Mouse (Mus musculus): ENCODE measurements at regions not wholly inside any gene's neighbourhood (a gene's known extent, or its start where the extent isn't known, plus 50 kb on each side); places are given as distances from the start of the nearest gene placed in this dataset.

- peak; percentile 2 for DNase-seq (ENCODE audit: low read depth, low spot score)
Measured at GRCm38 (mm10) chr7:71648314-71648713, 297.0 kb upstream of the Gm10295 start.

- DNase-seq (ENCODE audit: low read depth, low spot score), result no peak
Measured at GRCm38 (mm10) chr7:71646944-71647343, 295.7 kb upstream of the Gm10295 start.

GRCm38 (mm10) chr7:71623048-71623447 is 271.8 kb upstream of the Gm10295 start:
- DNase-seq (ENCODE audit: low read depth, low spot score), result peak; percentile 39

GRCm38 (mm10) chr7:71603159-71603558 is 251.9 kb upstream of the Gm10295 start:
- DNase-seq (ENCODE audit: low read depth, low spot score), result no peak

DNA sequence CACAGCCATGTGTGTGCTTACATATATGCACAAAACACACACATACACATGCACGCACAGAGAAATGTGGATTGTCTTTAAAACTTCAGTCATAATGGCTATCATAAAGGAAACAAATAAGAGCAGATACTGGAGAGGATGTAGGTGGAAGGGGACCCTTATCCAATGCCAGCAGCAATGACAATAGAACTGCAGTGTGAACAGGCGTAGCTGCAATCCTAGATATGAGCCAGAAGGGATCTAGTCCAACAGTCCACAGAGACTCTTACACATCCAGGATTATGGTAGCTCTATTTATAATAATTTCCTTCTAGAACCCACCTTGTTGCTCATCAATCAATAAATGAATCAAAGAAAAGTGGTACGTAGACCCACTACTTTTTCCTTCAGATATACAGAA is 245.5 kb upstream of the Gm10295 start:
- no peak for DNase-seq (ENCODE audit: low read depth, low spot score)

DNA sequence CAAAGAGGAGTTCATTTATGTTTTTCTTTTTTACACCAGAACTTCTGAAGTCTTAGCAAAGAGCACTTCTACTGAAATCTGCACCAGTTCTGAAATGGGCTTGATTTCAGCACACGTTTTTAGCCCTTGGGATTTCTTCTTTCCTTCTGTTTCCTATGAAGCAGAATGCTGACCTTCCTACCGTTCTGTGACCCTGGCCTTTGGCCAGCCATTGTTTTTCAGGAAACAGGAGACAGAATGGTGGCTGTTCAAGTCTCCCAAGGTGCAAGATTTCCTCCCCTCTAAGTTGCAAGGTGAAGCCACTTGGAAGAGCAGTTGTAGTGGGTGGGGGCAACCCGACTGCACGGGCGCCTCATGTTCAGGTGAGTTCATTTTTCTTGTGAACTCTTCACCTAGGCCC is 236.3 kb upstream of the Gm10295 start:
- no peak for DNase-seq (ENCODE audit: low read depth, low spot score)

GRCm38 (mm10) chr7:71583443-71584055 is 232.3 kb upstream of the Gm10295 start:
- DNase-seq (ENCODE audit: low read depth, low spot score), result no peak

DNA sequence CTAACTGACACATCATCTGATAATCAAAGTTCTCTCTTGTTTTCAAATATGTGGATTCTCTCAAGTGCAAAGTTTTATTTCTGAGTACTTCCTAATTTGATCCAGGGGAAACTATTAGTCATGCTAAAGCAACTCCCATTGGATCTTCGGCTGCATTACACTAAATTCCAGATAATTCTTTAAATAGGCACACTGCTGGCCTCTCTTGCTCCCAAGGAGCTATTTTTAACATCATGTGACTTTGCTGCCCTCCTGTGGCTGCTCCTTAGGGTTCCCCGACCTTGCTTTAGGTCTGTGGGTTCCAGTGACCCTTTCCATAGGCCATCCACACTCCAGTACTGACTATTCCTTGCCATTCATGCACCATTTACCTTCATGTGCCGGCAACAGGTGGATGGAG is 230.5 kb upstream of the Gm10295 start:
- DNase-seq (ENCODE audit: low read depth, low spot score), result peak; percentile 66

DNA sequence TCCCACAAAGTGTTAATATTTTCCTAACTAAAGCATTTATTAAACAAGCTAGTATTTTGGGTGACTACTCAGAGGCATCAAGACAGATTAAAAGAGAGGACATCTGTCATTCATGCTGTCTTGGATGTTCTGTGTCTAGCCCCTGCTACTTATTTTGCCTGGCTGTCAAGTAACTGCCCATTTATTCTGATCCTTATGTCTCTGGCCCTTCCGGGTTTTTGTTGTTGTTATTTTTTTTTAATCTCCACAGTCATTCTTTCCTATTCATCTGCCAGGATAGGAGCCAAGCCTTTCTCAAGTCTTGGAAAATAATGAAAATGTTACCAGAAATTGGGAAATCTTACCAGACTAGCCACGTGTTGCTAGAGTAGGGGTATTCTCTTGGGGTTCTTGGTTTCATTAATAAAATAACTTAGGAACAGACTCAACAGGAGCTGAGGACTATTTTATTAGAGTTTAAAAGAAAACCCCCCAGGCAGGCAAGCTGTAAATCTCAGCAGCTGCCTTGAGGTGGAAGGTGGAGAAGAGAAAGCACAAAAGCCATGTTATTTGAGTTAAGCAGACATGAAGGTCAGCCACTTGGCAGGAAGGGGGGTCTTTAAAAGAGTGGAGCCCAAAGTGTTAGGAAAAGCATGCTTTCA is 209.1 kb upstream of the Gm10295 start:
- no peak for DNase-seq (ENCODE audit: low read depth, low spot score)

DNA sequence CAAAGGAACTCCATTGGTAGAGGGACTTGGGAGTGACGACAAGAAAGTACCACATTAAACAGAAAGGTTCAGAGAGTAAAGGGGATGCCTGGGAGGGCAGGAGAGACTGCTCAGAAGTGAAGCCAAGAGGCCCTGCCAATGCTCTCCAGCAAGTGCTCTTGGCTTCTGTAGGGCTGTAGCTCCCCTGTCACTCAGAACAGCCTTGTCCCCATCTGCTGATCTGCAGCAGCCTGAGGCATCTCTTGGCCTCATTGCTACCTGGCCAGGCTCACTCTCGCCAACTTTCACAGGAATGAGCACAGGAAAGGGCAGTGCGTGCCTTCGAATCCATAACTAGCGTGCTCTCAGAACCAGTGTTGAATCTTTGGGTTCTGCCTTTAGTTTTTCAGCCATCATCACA is 205.2 kb upstream of the Gm10295 start:
- DNase-seq (ENCODE audit: low read depth, low spot score), result no peak

DNA sequence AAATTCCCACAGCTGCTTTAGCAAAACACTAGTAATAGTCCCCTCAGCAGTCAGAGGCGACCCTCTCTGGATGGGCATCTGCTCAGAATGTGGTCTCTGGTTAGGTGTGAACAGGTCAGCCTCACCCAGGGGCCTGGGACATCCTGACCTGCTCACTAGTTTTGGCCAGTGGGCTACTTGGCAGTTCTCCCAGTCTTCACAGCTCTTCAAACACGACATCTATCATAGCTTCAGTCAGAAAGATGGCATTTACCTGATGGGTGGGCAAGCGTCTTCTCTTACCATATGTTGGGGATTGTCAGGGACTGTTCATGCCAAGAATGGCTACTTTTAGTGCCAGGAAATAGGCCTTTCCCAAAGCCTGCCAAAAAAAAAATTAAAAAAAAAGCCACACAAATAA is 204.2 kb upstream of the Gm10295 start:
- no peak for DNase-seq (ENCODE audit: low read depth, low spot score)

- DNase-seq (ENCODE audit: low read depth, low spot score), result no peak
Measured at GRCm38 (mm10) chr7:71546606-71547213, 195.4 kb upstream of the Gm10295 start.

DNA sequence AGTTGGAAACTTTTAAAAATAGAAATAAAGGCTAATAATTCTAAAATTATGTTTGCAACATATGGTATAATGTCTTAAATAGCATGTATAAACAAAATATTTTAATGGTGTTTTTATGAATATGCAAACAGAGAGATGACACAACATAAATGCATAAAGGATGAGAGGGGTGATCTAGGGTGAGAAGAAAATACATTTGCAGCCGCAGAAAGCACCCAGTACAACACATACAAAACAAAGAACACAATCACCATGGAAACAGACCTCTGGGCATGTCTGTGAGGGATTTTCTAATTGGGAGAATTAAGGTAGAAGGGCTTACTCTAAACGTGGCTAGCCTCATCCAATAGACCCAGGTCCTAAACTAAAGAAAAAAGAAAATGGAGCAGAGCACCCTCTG is 190.2 kb upstream of the Gm10295 start:
- no peak for DNase-seq (ENCODE audit: low read depth, low spot score)

GRCm38 (mm10) chr7:71533109-71533508 is 181.8 kb upstream of the Gm10295 start:
- peak; percentile 61 for DNase-seq (ENCODE audit: low read depth, low spot score)

DNA sequence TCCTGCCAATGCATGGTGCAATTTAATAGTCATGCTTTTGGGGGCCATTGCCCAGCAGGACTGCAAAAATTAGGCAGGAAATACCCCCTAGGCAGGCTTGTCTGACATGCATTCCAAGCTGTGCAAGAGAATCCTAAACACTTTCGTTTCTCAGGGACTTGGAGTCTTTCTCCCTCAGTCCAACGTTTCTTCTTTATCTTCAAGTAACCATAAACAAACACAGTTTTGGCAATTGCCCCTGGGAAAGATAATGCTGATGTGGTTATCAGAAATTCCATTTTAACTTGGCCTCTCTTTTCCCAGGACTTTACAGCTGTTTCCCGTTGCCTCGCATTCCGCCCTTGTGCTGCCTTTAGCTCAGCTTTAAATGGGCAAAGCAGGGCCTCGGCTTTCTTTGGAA is 180.2 kb upstream of the Gm10295 start:
- no peak for DNase-seq (ENCODE audit: low read depth, low spot score)

DNA sequence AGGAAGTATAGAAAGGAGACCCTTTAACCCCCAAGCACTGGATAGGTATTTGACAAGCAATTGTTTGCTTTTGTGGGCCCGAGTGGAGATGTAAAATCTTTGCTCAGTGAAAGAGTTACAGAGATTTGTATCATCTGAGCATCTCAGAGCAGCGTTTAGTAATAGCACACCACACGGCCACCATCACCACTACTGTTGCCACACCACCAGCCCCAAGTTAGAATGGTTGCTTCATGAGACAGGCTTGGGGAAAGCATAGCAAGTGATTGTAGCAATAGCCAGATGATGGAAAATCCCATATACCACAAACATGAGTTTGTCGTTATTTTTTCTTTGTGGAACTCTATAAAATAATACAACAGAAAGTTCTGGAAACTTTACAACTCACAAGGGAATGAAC is 179.6 kb upstream of the Gm10295 start:
- DNase-seq (ENCODE audit: low read depth, low spot score), result no peak

- no peak for DNase-seq (ENCODE audit: low read depth, low spot score)
Measured at GRCm38 (mm10) chr7:71526152-71526551, 174.9 kb upstream of the Gm10295 start.

GRCm38 (mm10) chr7:71524577-71525126 is 173.4 kb upstream of the Gm10295 start:
- DNase-seq (ENCODE audit: low read depth, low spot score), result no peak

GRCm38 (mm10) chr7:71524119-71524518 is 172.8 kb upstream of the Gm10295 start:
- DNase-seq (ENCODE audit: low read depth, low spot score), result no peak

- DNase-seq (ENCODE audit: low read depth, low spot score), result no peak
Measured at GRCm38 (mm10) chr7:71507379-71507778, 156.1 kb upstream of the Gm10295 start.

GRCm38 (mm10) chr7:71500719-71501118 is 149.4 kb upstream of the Gm10295 start:
- peak; percentile 14 for DNase-seq (ENCODE audit: low read depth, low spot score)

DNA sequence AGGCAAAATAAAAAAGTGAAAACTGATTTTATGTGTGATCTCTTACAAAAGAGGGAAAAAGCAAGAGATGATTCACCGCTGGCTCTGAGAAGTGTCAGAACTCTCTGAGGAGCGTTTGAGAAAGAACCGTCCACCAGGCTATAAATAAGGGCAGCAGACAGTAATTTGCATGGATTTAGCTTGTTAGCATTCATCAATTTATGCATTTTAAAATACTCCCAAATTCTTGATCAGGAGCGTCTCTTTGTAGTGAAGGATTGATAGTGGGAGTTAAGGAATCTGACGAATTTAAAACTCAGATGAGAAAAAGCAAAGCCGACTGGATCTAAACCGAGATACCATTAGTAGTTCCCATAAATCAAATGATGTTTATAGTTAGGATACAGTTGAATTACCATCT is 146.8 kb upstream of the Gm10295 start:
- peak; percentile 50 for DNase-seq (ENCODE audit: low read depth, low spot score)

DNA sequence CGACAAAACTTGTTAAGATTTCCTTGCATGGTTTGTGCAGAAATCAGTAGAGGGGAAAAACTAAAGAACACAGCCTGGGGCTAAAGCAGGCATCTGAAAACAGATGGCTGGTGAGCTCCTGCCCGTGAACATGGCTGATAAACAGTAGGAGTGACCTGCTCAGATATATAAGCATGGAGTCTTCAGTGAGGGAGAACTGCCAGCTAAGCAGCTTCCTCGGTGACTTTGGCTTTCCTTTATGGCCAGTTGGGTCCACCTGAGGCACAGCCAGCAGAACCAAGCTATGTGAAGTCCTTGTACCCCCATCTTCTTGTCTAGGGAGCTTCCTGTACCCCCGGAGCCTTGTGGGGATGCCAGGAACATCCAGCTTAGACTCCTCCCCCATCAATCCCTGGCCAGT is 139.8 kb upstream of the Gm10295 start:
- no peak for DNase-seq (ENCODE audit: low read depth, low spot score)
